Mouse (Mus musculus) urinary bladder, adult 18-20 months (tissue): ENCODE results near the gene Rpl29.
A peak's percentile ranks its signal among the peaks of the same experiment; 100 is the strongest.

Source experiments
- DNase-seq, 2 experiments: peaks; one replicate each; pipeline ENCODE4 v3.0.0; 2022; ENCODE audit warnings: low spot score in 2 of 2, mixed read lengths in 2 of 2

The Rpl29 gene

GRCm38 (mm10) chr9:106429221-106430014 is at the start of gene Rpl29:
TSS of gene Rpl29 (plus strand) at chr9:106429454.
- DNase-seq, result peak; percentile 91 to 97

DNA sequence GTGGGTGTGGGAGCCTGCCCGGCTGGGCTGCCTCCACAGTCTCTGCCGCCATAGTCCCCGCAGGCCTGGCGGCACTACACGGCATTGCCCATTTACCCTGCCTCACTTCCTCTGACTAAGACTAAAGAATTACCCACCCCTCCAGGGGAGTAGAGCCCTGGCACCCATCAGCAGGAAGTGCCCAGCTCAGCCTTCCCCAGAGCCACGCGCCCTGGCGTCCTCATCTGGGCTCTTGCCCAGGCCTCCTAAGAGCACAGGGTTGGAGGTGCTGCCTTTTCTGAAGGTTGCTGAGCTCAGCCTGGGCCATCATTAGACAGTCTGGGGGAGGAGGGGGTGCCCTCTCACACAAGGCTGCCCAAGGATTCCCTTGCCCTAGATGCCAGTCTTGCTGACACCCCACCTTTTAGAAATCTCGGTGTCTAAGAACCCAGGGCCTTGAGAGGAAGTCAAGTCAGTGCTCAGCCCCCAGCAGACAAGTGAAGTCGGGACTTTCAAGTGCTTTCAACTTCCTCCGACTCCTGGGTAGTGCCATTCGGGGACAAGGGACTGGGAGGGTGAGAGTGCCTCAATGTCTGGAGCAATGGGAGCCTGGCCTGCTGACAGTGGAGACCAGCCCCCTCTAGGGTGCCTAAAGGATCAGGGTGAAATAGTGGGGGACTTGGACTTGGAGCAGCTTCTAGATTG is 42.9 kb upstream of the Rpl29 start:
- no peak for DNase-seq

GRCm38 (mm10) chr9:106392828-106393527 is 36.3 kb upstream of the Rpl29 start:
- no peak for DNase-seq

DNA sequence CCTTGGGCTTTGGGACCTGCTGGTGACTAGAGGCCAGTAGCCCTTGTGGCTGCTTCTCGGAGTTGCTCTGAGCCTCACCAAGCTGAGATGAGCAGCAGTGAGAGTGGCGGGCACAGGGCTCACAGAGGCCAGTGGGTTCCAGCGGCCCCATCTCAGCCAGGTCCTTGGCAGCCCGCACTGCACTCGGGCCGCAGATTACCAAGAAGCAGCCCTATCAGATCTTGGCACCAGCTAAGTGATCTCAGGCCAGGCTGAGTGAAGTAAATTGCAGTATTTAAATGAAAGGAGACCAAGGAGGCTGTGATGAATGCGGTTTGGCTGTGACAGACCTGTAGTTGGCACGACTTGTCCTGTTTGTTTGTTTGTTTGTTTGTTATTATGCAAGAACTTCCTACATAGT is 35.7 kb upstream of the Rpl29 start:
- no peak for DNase-seq

- DNase-seq, result no peak
These were observed 34.3 kb upstream of the Rpl29 start for GRCm38 (mm10) chr9:106394649-106395602.

- no peak for DNase-seq
These were observed 31.5 kb upstream of the Rpl29 start for GRCm38 (mm10) chr9:106397733-106398132.

DNA sequence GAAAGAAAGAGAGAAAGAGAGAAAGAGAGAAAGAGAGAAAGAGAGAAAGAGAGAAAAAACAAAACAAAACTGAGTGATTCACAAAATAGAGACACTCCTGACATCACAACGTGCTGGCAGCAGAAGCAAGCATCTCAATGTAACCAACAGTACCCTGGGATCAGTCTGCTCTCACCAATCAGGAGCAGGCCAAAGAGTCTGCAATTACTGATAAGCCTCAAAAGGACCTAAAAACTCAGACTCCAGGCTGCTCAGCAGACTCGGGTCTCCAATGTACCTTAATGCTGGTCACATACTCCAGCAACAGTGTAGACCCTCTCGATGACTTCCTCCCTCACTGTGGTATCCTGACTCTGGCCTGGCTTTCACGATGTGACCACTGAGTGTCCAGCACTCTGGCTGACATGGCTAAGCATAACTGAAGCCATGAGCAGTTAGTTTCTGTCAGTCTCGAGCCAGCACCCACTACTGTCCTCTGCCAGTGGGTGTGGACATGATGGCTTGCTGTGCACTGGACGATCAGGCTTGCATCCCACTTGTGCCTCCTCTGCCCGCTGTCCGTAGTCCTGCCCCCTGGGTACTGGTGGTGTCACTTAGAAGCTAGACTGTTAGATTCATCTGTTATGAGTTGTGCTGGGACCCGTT is 30.5 kb upstream of the Rpl29 start:
- DNase-seq, result no peak

DNA sequence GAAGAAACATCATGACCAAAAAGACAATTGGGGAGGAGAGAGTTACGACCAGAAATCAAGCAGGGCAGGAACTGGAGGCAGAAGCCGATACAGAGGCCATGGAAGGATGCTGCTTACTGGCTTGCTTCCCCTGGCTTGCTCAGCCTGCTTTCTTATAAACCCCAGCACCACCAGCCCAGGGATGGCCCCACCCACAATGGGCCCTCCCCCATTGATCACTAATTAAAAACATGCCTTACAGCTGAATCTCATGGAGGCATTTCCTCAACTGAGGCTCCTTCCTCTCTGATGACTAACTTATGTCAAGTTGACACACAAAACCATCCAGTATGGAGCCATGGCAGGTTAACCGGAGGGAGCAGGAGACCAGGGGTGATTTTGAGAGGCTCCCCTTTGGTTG is 29.4 kb upstream of the Rpl29 start:
- no peak for DNase-seq

DNA sequence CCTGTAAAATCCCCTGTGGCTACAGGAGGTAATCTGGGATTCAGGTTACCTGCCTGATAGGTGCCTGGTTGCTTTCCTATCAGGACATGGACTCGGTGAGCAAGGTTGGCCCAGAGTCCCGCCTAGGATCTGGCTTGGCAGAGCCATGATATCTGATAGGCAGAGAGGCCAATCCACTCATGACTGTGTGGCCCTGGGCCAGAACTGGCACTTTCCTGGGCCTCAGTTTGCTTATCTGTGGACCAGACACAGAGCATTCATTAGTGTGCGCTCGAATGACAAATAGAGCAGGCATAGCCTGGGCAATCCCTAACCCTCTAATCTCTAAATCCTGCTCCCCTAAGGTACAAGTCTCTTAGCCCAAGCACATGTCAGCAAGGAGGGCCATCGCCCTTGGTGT is 27.1 kb upstream of the Rpl29 start:
- no peak for DNase-seq

DNA sequence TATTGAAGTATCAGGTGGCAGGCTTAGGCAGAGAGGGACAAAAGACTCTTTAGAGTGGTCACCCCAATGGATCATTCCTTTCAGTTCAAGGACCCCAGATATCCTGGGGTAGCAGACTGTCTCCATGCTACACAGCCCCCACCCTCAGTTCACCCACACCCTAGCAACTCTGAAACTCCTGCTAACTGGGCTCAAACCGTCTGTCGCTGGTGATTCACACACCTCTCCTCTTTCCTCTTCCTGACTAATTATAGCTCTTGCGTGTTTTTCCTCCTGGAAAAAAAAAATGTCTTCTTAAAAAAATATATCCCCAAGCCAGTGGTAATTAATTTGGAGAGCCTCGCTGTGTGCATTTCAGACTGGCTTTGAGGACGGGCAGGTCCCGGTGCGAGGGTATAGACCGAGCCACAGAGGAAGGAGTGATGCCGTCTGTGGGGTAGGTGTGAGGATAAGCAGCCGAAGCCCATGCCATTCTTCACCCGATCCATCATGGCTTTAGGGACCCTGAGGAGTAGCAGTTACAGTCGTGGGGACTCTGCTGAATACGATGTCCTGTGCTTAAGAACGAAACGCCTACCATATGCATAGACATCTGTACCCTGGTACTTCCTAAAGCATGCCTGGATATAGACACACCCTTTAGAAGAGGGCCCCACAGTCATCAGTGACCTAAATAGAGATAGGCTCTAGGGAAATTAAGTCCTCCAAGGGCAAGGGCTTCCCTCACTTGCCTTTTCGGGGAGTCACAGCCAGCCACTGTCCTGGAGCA is 26.5 kb upstream of the Rpl29 start:
- DNase-seq, result no peak

GRCm38 (mm10) chr9:106405275-106405674 is 24.0 kb upstream of the Rpl29 start:
- no peak for DNase-seq

DNA sequence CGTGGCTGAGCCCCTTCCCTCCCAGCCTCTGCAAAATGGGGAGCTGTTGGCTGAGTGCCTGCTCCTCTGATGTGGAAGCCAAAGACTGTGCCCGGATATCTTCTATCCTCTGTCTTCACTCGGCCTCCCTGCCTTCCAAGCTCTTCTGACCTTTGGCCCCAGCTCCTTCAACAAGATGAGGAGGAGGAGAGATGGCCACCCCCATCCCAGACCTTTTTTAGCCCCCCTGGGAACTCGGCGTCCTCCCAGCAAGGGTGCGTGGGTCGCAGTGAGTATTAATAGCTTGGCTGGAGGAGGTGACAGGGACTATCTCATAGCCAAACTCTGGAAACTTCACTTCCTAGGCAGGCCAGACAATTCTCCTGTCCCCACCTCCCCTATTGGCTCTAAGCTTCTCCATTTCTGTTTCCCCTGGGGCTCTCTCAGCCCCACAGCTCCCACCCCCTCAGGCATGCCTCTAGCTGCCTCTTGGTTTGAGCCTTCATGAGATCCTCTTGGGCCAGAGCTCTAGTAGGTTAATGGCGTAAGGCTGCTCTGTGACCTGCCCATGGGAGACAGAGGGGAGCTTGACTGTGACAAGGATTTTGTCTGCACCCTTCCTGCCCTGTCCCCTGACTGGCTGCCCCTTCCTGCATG is 22.7 kb upstream of the Rpl29 start:
- DNase-seq, result no peak

DNA sequence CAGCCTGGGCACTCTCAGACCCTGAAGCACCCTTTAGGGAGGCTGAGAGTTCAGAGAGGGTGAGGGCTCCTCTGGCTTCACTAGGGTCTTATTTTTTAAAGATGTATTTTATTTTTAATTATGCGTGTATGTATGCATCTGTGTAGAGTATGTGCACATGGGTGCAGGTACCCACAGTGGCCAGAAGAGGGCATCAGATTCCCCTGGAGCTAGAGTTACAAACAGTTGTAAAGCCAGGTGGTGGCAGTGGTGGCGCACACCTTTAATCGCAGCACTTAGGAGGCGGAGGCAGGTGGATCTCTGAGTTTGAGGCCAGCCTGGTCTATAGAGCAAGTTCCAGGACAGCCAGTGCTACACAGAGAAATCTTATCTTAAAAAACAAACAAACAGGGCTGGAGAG is 20.2 kb upstream of the Rpl29 start:
- DNase-seq, result no peak

DNA sequence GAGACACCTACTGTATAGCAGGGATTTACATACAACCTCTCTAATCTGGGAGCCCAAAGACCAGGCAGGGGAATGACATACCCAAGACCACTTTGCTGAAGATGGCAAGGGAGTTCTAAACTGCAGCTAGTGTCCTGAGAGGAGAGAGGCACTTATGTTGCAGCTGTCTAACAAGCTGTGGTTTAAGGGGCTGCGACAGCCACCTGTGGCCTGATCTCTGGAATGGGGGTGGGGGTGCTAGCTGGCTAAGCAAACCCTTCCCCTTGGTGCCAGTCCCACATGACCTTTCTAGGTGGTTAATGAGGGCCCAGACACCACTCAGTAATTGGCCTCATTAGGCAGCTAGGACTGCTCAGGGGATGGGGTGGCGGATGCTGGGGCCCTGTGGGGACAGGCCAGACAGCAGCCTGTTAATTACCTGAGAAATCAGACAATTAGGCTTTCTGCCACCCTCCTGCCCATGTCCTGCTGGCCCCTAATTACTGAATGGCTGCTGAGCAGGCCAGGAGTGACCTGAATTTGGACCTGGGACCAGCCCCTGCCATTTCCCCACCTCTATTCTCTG is 19.1 kb upstream of the Rpl29 start:
- DNase-seq, result no peak

GRCm38 (mm10) chr9:106411091-106411594 is 18.1 kb upstream of the Rpl29 start:
- no peak for DNase-seq

GRCm38 (mm10) chr9:106411729-106412128 is 17.5 kb upstream of the Rpl29 start:
- no peak for DNase-seq

GRCm38 (mm10) chr9:106412210-106412609 is 17.0 kb upstream of the Rpl29 start:
- DNase-seq, result no peak

GRCm38 (mm10) chr9:106413606-106414005 is 15.6 kb upstream of the Rpl29 start:
- no peak for DNase-seq

DNA sequence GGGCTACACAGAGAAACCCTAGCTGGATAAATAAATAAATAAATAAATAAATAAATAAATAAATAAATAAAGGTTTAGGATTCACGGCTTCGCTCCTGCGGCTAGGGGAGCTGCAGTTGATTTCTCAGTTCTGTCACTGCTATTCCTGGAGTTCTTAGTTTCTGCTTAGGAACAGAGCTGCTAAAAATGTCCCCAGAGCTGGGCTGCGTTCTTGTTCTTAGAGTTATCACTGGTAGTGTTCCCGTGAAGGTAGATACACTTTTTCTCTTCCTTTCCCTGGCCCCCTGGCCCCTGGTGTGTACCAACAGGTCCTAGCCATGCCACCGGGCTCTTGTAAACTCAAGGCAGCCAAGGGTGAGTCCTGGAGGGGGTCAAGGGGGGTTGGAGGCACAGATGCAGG is 12.4 kb upstream of the Rpl29 start:
- DNase-seq, result no peak
